Mouse (Mus musculus): ENCODE measurements around the gene Tubgcp2.

DNA sequence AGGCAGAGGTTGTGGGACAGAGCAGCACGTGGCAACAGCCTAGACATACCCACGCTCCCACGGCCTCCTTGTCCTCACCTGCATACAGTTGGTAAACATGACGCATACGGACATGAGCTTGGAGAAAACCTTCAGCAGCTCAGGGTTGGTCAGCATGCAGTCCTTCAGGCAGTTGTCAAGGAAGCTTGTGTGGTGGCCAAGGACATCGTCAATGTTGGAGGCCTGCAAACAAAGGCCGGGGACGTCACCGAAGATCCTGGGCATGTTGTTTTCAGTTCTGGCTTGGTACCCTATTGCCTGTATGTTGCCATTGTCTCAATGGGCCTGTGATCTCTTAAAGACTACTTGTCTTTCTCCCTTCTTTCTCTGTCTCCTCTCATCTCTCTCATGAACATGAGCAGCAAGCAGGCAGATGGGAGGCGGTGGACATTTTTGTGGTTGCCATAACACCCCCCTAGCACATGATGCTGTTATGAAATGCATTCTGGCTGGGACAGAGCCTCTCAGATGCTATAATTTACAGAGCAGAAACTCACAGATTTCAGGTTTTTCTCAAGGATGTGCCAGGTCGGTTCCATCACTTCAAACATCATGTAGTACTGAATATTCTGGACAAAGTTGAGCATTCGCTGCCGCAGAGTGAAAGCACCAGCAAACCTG lies 37.6 kb downstream of the Tubgcp2 start:
- TF ChIP-seq CTCF (IDR thresholded peaks at IDR 0.05; ENCODE audit: low read depth) (no peak), EP300 (IDR thresholded peaks at IDR 0.05; ENCODE audit: low read depth) (no peak)

Measured in heart, postnatal 0 days (tissue).